Mouse (Mus musculus) MEL (cell line): ENCODE measurements around the gene Dnaaf2. TPM values are rescaled to one million over a fixed set of nuclear protein-coding genes. Genes with fewer than 3 reads are reported as not detected.

Experiments
- DNase-seq: peaks from one replicate; pipeline ENCODE4 v3.0.0; 2011; ENCODE audit warnings: low read depth, low spot score
- H3K27ac ChIP-seq: 2 replicates; pipeline ENCODE4 v1.5.1; 2012; ENCODE audit warnings: low read depth, mild to moderate bottlenecking, control low read depth, low read length, moderate library complexity; ENCODE audit not compliant: control insufficient read depth
- H3K27me3 ChIP-seq, 2 experiments: fragments of 150-350 bp in 1 of 2; sonication (generic) in 1 of 2; 2 replicates each; pipeline ENCODE4 v1.6.1; 2012; ENCODE audit warnings: low read length in 2 of 2, mild to moderate bottlenecking in 2 of 2, improper control_type of control experiment in 1 of 2, moderate library complexity in 1 of 2; ENCODE audit not compliant: insufficient read depth in 2 of 2, control insufficient read depth in 1 of 2
- H3K36me3 ChIP-seq, 2 experiments: 2 replicates each; pipeline ENCODE4 v1.6.1; 2012 to 2014; ENCODE audit warnings: low read length in 2 of 2, improper control_type of control experiment in 1 of 2, inconsistent platforms in 1 of 2, mild to moderate bottlenecking in 1 of 2; ENCODE audit not compliant: insufficient read depth in 2 of 2, control insufficient read depth in 1 of 2
- H3K4me1 ChIP-seq, 2 experiments: fragments of 150-350 bp in 1 of 2; sonication (generic) in 1 of 2; 2 replicates each; pipeline ENCODE4 v1.6.1; 2012; ENCODE audit warnings: low read length in 2 of 2, improper control_type of control experiment in 1 of 2, mild to moderate bottlenecking in 1 of 2; ENCODE audit not compliant: insufficient read depth in 2 of 2, control insufficient read depth in 1 of 2
- H3K4me3 ChIP-seq, 2 experiments: fragments of 150-350 bp in 1 of 2; sonication (generic) in 1 of 2; 2 replicates each; pipeline ENCODE4 v1.5.1; 2012; ENCODE audit warnings: low read depth in 2 of 2, low read length in 2 of 2, mild to moderate bottlenecking in 2 of 2, moderate library complexity in 2 of 2, control low read depth in 1 of 2, improper control_type of control experiment in 1 of 2; ENCODE audit not compliant: control insufficient read depth in 1 of 2, insufficient read depth in 1 of 2
- H3K79me2 ChIP-seq: 2 replicates; pipeline ENCODE4 v1.6.1; 2012; ENCODE audit warnings: mild to moderate bottlenecking, low read length, moderate library complexity; ENCODE audit not compliant: control insufficient read depth, poor library complexity, insufficient read depth
- H3K9ac ChIP-seq: 2 replicates; pipeline ENCODE4 v1.6.1; 2012; ENCODE audit warnings: low read depth, mild to moderate bottlenecking, control low read depth, low read length, moderate library complexity; ENCODE audit not compliant: control insufficient read depth, poor library complexity, severe bottlenecking
- H3K9me3 ChIP-seq: fragments of 150-350 bp; sonication (generic); replicated peaks from 2 replicates; pipeline ENCODE4 v1.6.1; 2012; ENCODE audit warnings: mild to moderate bottlenecking, low read length, improper control_type of control experiment, moderate library complexity; ENCODE audit not compliant: insufficient read depth
- CHD1 ChIP-seq: IDR thresholded peaks from 2 replicates; pipeline ENCODE4 v1.6.1; 2012; ENCODE audit warnings: low read depth, mild to moderate bottlenecking, inconsistent platforms, low read length, improper control_type of control experiment
- CHD2 ChIP-seq: IDR thresholded peaks from 2 replicates; pipeline ENCODE4 v1.6.1; 2011; ENCODE audit warnings: low read length, improper control_type of control experiment
- E2F4 ChIP-seq: IDR thresholded peaks from 2 replicates; pipeline ENCODE4 v1.6.1; 2011; ENCODE audit warnings: low read depth, low read length, improper control_type of control experiment, borderline replicate concordance
- ELF1 ChIP-seq: IDR thresholded peaks from 2 replicates; pipeline ENCODE4 v1.6.1; 2014; ENCODE audit warnings: low read depth, mild to moderate bottlenecking, inconsistent platforms, low read length, improper control_type of control experiment, moderate library complexity
- GABPA ChIP-seq: IDR thresholded peaks from 2 replicates; pipeline ENCODE4 v1.6.1; 2012; ENCODE audit warnings: low read depth, mild to moderate bottlenecking, inconsistent platforms, low read length, improper control_type of control experiment, moderate library complexity
- JUND ChIP-seq: IDR thresholded peaks from 2 replicates; pipeline ENCODE4 v1.6.1; 2011; ENCODE audit warnings: low read depth, mild to moderate bottlenecking, improper control_type of control experiment, low read length
- MYB ChIP-seq: IDR thresholded peaks from 2 replicates; pipeline ENCODE4 v1.6.1; 2011; ENCODE audit warnings: mild to moderate bottlenecking, low read depth, low read length, improper control_type of control experiment
- MYC ChIP-seq: IDR thresholded peaks from 2 replicates; pipeline ENCODE4 v1.6.1; 2011; ENCODE audit warnings: low read depth, mild to moderate bottlenecking, low read length, improper control_type of control experiment, moderate library complexity
- POLR2A ChIP-seq, 2 experiments: IDR thresholded peaks; 2 replicates each; pipeline ENCODE4 v1.6.1; 2011 to 2012; ENCODE audit warnings: low read length in 2 of 2, mild to moderate bottlenecking in 2 of 2, control low read depth in 1 of 2, improper control_type of control experiment in 1 of 2, low read depth in 1 of 2, moderate library complexity in 1 of 2; ENCODE audit not compliant: control insufficient read depth in 1 of 2, insufficient read depth in 1 of 2, poor library complexity in 1 of 2
- POLR2AphosphoS2 ChIP-seq: IDR thresholded peaks from 2 replicates; pipeline ENCODE4 v1.6.1; 2011; ENCODE audit warnings: low read length, improper control_type of control experiment
- POLR2AphosphoS5 ChIP-seq: IDR thresholded peaks from 2 replicates; pipeline ENCODE4 v1.6.1; 2012; ENCODE audit warnings: low read depth, borderline replicate concordance, mild to moderate bottlenecking, inconsistent platforms, low read length, moderate library complexity, mixed read lengths
- RAD21 ChIP-seq: IDR thresholded peaks from 2 replicates; pipeline ENCODE4 v1.6.1; 2011; ENCODE audit warnings: mild to moderate bottlenecking, low read depth, low read length, improper control_type of control experiment
- RCOR1 ChIP-seq: IDR thresholded peaks from 2 replicates; pipeline ENCODE4 v1.6.1; 2012; ENCODE audit warnings: low read depth, mild to moderate bottlenecking, inconsistent platforms, low read length, improper control_type of control experiment
- TAL1 ChIP-seq: IDR thresholded peaks from 2 replicates; pipeline ENCODE4 v1.6.1; 2012; ENCODE audit warnings: mild to moderate bottlenecking, inconsistent platforms, low read length, moderate library complexity, mixed read lengths
- TCF12 ChIP-seq: IDR thresholded peaks from 2 replicates; pipeline ENCODE4 v1.6.1; 2014; ENCODE audit warnings: low read depth, mild to moderate bottlenecking, inconsistent platforms, low read length, improper control_type of control experiment, moderate library complexity
- UBTF ChIP-seq: IDR thresholded peaks from 2 replicates; pipeline ENCODE4 v1.6.1; 2012; ENCODE audit warnings: low read depth, mild to moderate bottlenecking, inconsistent platforms, low read length, improper control_type of control experiment, moderate library complexity, borderline replicate concordance; ENCODE audit not compliant: insufficient read depth
- USF1 ChIP-seq: IDR thresholded peaks from 2 replicates; pipeline ENCODE4 v1.6.1; 2014; ENCODE audit warnings: low read depth, mild to moderate bottlenecking, inconsistent platforms, low read length, improper control_type of control experiment, moderate library complexity
- USF2 ChIP-seq, 2 experiments: IDR thresholded peaks; 2 replicates each; pipeline ENCODE4 v1.6.1; 2011 to 2012; ENCODE audit warnings: improper control_type of control experiment in 2 of 2, low read length in 2 of 2, borderline replicate concordance in 1 of 2, inconsistent platforms in 1 of 2, low read depth in 1 of 2, mild to moderate bottlenecking in 1 of 2; ENCODE audit not compliant: insufficient read depth in 1 of 2
- ZMIZ1 ChIP-seq: IDR thresholded peaks from 2 replicates; pipeline ENCODE4 v1.6.1; 2012; ENCODE audit warnings: low read depth, mild to moderate bottlenecking, inconsistent platforms, low read length, improper control_type of control experiment, moderate library complexity
- ZNF384 ChIP-seq: IDR thresholded peaks from 2 replicates; pipeline ENCODE4 v1.6.1; 2012; ENCODE audit warnings: low read depth, mild to moderate bottlenecking, inconsistent platforms, low read length, improper control_type of control experiment
- polyA plus RNA-seq, 2 experiments: library from polyadenylated mRNA; stranded (reverse) in 1 of 2; unstranded in 1 of 2; fragments of >175 nt in 1 of 2; fragments of >200 nt in 1 of 2; gene quantifications; 2 replicates each; pipeline versions ENCODE4 v1.2.1 to v1.2.4; 2012; ENCODE audit warnings: low replicate concordance in 2 of 2, low read depth in 1 of 2; ENCODE audit not compliant: insufficient read length in 2 of 2, insufficient read depth in 1 of 2, missing spikeins in 1 of 2
- total RNA-seq: library from RNA; depleted of rRNA; stranded (reverse); fragments of 300-350 nt; gene quantifications from 2 replicates; pipeline ENCODE4 v1.2.3, GENCODE M21; 2012

The Dnaaf2 gene
- total and polyA plus RNA-seq, 3 experiments = 5.5 to 10.1 TPM; not detected in 1

DNA sequence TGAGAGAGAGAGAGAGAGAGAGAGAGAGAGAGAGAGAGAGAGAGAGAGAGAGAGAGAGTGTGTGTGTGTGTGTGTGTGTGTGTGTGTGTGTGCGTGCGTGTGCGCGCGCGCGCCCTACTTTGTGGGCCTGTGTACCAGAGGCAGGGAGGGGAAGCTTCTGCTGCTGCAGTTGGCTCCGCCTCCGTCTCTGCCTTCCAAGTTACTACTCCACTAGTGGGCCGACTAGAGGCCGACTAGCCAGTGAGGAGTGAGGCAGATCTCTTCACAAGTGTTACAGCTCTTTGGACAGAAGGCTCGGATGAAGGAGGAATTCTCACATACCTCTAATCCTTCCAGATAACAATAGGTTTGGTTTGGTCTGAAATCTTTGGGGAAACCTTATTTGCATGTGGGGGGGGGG, 18.9 kb downstream of the Dnaaf2 start:
- no peak overlapping the region for H3K4me3 ChIP-seq
- no peaks in the 10 kb centered on the region for H3K9me3 ChIP-seq
- TF ChIP-seq RAD21 (no peak), POLR2AphosphoS5 (no peak), UBTF (no peak), ZNF384 (no peak), ZMIZ1 (no peak), CHD2 (no peak), ELF1 (no peak), TCF12 (no peak), MYB (no peak), MYC (no peak), TAL1 (no peak), CHD1 (no peak), USF2 (IDR thresholded peaks at IDR 0.05; ENCODE audit: borderline replicate concordance in 1 of 2, insufficient read depth in 1 of 2, low read depth in 1 of 2, low read length in 2 of 2) (no peak), GABPA (no peak), RCOR1 (no peak), POLR2AphosphoS2 (no peak), E2F4 (no peak)
- no peak overlapping the region for H3K27ac ChIP-seq
- DNase-seq = no peak
- H3K9ac ChIP-seq = no peak overlapping the region
- peaks cover 17% of the 10 kb centered on the region for H3K79me2 ChIP-seq
- no peaks in the 10 kb centered on the region for H3K27me3 ChIP-seq
- peaks cover 8 to 10% of the 10 kb centered on the region in 2 experiments for H3K36me3 ChIP-seq
- H3K4me1 ChIP-seq = peaks cover 2% of the 10 kb centered on the region in 2 experiments; a peak in 2 of 4 replicates

DNA sequence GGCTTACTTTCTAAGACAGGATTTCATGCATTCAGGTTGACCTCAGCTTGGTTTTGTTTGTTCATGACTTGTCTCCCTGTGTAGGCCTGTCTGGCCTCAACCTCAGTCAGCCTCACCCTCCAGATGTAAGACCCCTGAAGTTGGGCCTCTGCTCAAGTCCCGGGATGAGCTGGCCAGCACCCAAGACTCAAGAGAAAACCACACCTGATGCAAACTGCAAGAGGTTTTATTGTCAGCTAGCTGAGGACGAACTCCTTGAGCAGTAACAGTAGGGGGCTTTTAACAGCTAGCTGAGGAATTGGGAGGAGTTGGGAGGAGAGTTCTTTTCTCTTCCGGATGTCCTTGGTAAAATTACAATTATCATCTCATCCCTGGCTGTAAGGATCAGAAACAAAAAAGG, 20.7 kb downstream of the Dnaaf2 start:
- TF ChIP-seq USF1 = no peak
- TF ChIP-seq POLR2AphosphoS5 = no peak
- no peak for TF ChIP-seq JUND
- no peak for TF ChIP-seq ELF1
- TF ChIP-seq POLR2A (IDR thresholded peaks at IDR 0.05; ENCODE audit: control insufficient read depth in 1 of 2, insufficient read depth in 1 of 2, low read depth in 1 of 2, low read length in 2 of 2, poor library complexity in 1 of 2) = no peak
- DNase-seq = no peak

More for the DNA sequence above, 20.7 kb downstream of the Dnaaf2 start:
- Histone ChIP-seq H3K4me1 (peaks cover 2% of the 10 kb centered on the region in 2 experiments; a peak in 2 of 4 replicates), H3K27me3 (no peaks in the 10 kb centered on the region), H3K36me3 (peaks cover 7 to 8% of the 10 kb centered on the region in 2 experiments), H3K4me3 (no peak overlapping the region), H3K9ac (no peak overlapping the region), H3K9me3 (no peaks in the 10 kb centered on the region), H3K27ac (no peak overlapping the region), H3K79me2 (peaks cover 3% of the 10 kb centered on the region)
